Mouse (Mus musculus): Measurements from ENCODE around the gene Sos2. TPM values are rescaled to one million over a fixed set of nuclear protein-coding genes. Genes with fewer than 3 reads are reported as not detected.

Gene Sos2
- total and polyA plus RNA-seq, 3 experiments, result 21.3 to 38.5 (median 33.7) TPM

- Histone ChIP-seq H3K4me1 (ENCODE audit: control insufficient read depth, insufficient read depth, low read length) (peaks cover 2% of the 10 kb centered on the region), H3K79me2 (replicated peaks; ENCODE audit: control insufficient read depth, insufficient read depth, low read length) (no peaks in the 10 kb centered on the region), H3K9ac (ENCODE audit: low read depth, low read length) (no peak overlapping the region), H3K27me3 (ENCODE audit: control insufficient read depth, insufficient read depth, low read length) (no peaks in the 10 kb centered on the region), H3K36me3 (ENCODE audit: control insufficient read depth, insufficient read depth, low read length) (no peaks in the 10 kb centered on the region), H3K27ac (no peak overlapping the region), H3K4me3 (no peak overlapping the region)
- WGBS, result 76% methylated on average over 2 of the region's 2 CpGs
- intact Hi-C loops (cut with DNase I), result no loop called here
- no peak for DNase-seq
- TF ChIP-seq EP300 (IDR thresholded peaks at IDR 0.05; ENCODE audit: insufficient read depth, low read depth, low read length), result no peak
- TF ChIP-seq CTCF (IDR thresholded peaks at IDR 0.05), result no peak
- TF ChIP-seq POLR2A (IDR thresholded peaks at IDR 0.05; ENCODE audit: insufficient read depth, low read depth, low read length), result no peak
These were observed 41.7 kb upstream of the Sos2 start for GRCm38 (mm10) chr12:69723376-69723775.

GRCm38 (mm10) chr12:69722857-69723256, 41.2 kb upstream of the Sos2 start:
- H3K79me2 ChIP-seq (replicated peaks; ENCODE audit: control insufficient read depth, insufficient read depth, low read length), result no peaks in the 10 kb centered on the region
- no peak overlapping the region for H3K4me3 ChIP-seq
- no peak overlapping the region for H3K27ac ChIP-seq
- H3K36me3 ChIP-seq (ENCODE audit: control insufficient read depth, insufficient read depth, low read length), result no peaks in the 10 kb centered on the region
- TF ChIP-seq EP300 (IDR thresholded peaks at IDR 0.05; ENCODE audit: insufficient read depth, low read depth, low read length) (no peak), POLR2A (IDR thresholded peaks at IDR 0.05; ENCODE audit: insufficient read depth, low read depth, low read length) (no peak), CTCF (IDR thresholded peaks at IDR 0.05) (no peak)
- DNase-seq, result no peak
- H3K4me1 ChIP-seq (ENCODE audit: control insufficient read depth, insufficient read depth, low read length), result peaks cover 2% of the 10 kb centered on the region
- H3K9ac ChIP-seq (ENCODE audit: low read depth, low read length), result no peak overlapping the region
- intact Hi-C loops (cut with DNase I), result no loop called here
- H3K27me3 ChIP-seq (ENCODE audit: control insufficient read depth, insufficient read depth, low read length), result no peaks in the 10 kb centered on the region
- WGBS, result 88% methylated on average over 3 of the region's 3 CpGs

- H3K4me3 ChIP-seq, result no peak overlapping the region
- intact Hi-C loops (cut with DNase I), result no loop called here
These were observed 32.0 kb upstream of the Sos2 start for GRCm38 (mm10) chr12:69713628-69714027.

GRCm38 (mm10) chr12:69704799-69705458, 23.3 kb upstream of the Sos2 start:
- intact Hi-C loops (cut with DNase I), result no loop called here
- no peaks in the 10 kb centered on the region for H3K4me1 ChIP-seq (ENCODE audit: control insufficient read depth, insufficient read depth, low read length)
- TF ChIP-seq CTCF (IDR thresholded peaks at IDR 0.05) (no peak), POLR2A (IDR thresholded peaks at IDR 0.05; ENCODE audit: insufficient read depth, low read depth, low read length) (no peak), EP300 (IDR thresholded peaks at IDR 0.05; ENCODE audit: insufficient read depth, low read depth, low read length) (no peak)
- H3K4me3 ChIP-seq, result no peak overlapping the region
- WGBS, result 64% methylated on average over 11 of the region's 11 CpGs
- H3K36me3 ChIP-seq (ENCODE audit: control insufficient read depth, insufficient read depth, low read length), result no peaks in the 10 kb centered on the region
- DNase-seq, result no peak
- H3K9ac ChIP-seq (ENCODE audit: low read depth, low read length), result no peak overlapping the region
- H3K27me3 ChIP-seq (ENCODE audit: control insufficient read depth, insufficient read depth, low read length), result no peaks in the 10 kb centered on the region
- H3K27ac ChIP-seq, result no peak overlapping the region
- H3K79me2 ChIP-seq (replicated peaks; ENCODE audit: control insufficient read depth, insufficient read depth, low read length), result no peaks in the 10 kb centered on the region

More at GRCm38 (mm10) chr12:69713628-69714027, 32.0 kb upstream of the Sos2 start:
- Histone ChIP-seq H3K79me2 (replicated peaks; ENCODE audit: control insufficient read depth, insufficient read depth, low read length) (no peaks in the 10 kb centered on the region), H3K27ac (no peak overlapping the region), H3K36me3 (ENCODE audit: control insufficient read depth, insufficient read depth, low read length) (no peaks in the 10 kb centered on the region), H3K4me1 (ENCODE audit: control insufficient read depth, insufficient read depth, low read length) (no peaks in the 10 kb centered on the region), H3K27me3 (ENCODE audit: control insufficient read depth, insufficient read depth, low read length) (no peaks in the 10 kb centered on the region), H3K9ac (ENCODE audit: low read depth, low read length) (no peak overlapping the region)
- TF ChIP-seq POLR2A (IDR thresholded peaks at IDR 0.05; ENCODE audit: insufficient read depth, low read depth, low read length), result no peak
- TF ChIP-seq CTCF (IDR thresholded peaks at IDR 0.05), result no peak
- TF ChIP-seq EP300 (IDR thresholded peaks at IDR 0.05; ENCODE audit: insufficient read depth, low read depth, low read length), result no peak
- DNase-seq, result no peak

- intact Hi-C loops (cut with DNase I), result loop anchor here (5.0 kb wide), 3 partner anchors 51 to 116 kb away; partner anchors contain the start of gene Vcpkmt
- WGBS, result 81% methylated on average over 6 of the region's 6 CpGs
- no peak for TF ChIP-seq CTCF (IDR thresholded peaks at IDR 0.05)
These were observed 16.7 kb upstream of the Sos2 start for GRCm38 (mm10) chr12:69698352-69698751.

GRCm38 (mm10) chr12:69696746-69697145, 15.1 kb upstream of the Sos2 start:
- H3K9ac ChIP-seq (ENCODE audit: low read depth, low read length), result no peak overlapping the region
- no peaks in the 10 kb centered on the region for H3K36me3 ChIP-seq (ENCODE audit: control insufficient read depth, insufficient read depth, low read length)
- intact Hi-C loops (cut with DNase I), result loop anchor here (5.0 kb wide), 3 partner anchors 49 to 114 kb away; partner anchors contain the start of gene Vcpkmt
- no peaks in the 10 kb centered on the region for H3K4me1 ChIP-seq (ENCODE audit: control insufficient read depth, insufficient read depth, low read length)
- DNase-seq, result peak in 1 of 2 experiments; percentile 40
- H3K4me3 ChIP-seq, result no peak overlapping the region
- no peaks in the 10 kb centered on the region for H3K79me2 ChIP-seq (replicated peaks; ENCODE audit: control insufficient read depth, insufficient read depth, low read length)
- TF ChIP-seq POLR2A (IDR thresholded peaks at IDR 0.05; ENCODE audit: insufficient read depth, low read depth, low read length), result no peak
- no peak for TF ChIP-seq EP300 (IDR thresholded peaks at IDR 0.05; ENCODE audit: insufficient read depth, low read depth, low read length)
- peak; percentile 87 for TF ChIP-seq CTCF (IDR thresholded peaks at IDR 0.05)
- WGBS, result 61% methylated on average over 5 of the region's 5 CpGs
- H3K27ac ChIP-seq, result no peak overlapping the region
- no peaks in the 10 kb centered on the region for H3K27me3 ChIP-seq (ENCODE audit: control insufficient read depth, insufficient read depth, low read length)

More at GRCm38 (mm10) chr12:69698352-69698751, 16.7 kb upstream of the Sos2 start:
- Histone ChIP-seq H3K27me3 (ENCODE audit: control insufficient read depth, insufficient read depth, low read length) (no peaks in the 10 kb centered on the region), H3K4me3 (no peak overlapping the region), H3K27ac (no peak overlapping the region), H3K36me3 (ENCODE audit: control insufficient read depth, insufficient read depth, low read length) (no peaks in the 10 kb centered on the region), H3K4me1 (ENCODE audit: control insufficient read depth, insufficient read depth, low read length) (no peaks in the 10 kb centered on the region), H3K79me2 (replicated peaks; ENCODE audit: control insufficient read depth, insufficient read depth, low read length) (no peaks in the 10 kb centered on the region), H3K9ac (ENCODE audit: low read depth, low read length) (no peak overlapping the region)
- DNase-seq, result no peak
